Mouse (Mus musculus): ENCODE results near the gene Fsd2. TPM values are rescaled to one million over a fixed set of nuclear protein-coding genes. Genes with fewer than 3 reads are reported as not detected.

Gene Fsd2
- total and polyA plus RNA-seq, 3 experiments, result 0.03 TPM; not detected in 2

- DNase-seq (ENCODE audit: low read depth, low spot score), result peak; percentile 38
- no peaks in the 10 kb centered on the region for H3K9me3 ChIP-seq (replicated peaks; ENCODE audit: insufficient read depth, low read length)
- TF ChIP-seq TCF12 (IDR thresholded peaks at IDR 0.05; ENCODE audit: low read depth, low read length), result no peak
- peaks cover 2 to 13% of the 10 kb centered on the region in 2 experiments; a peak in 3 of 4 replicates for H3K4me1 ChIP-seq (ENCODE audit: control insufficient read depth in 1 of 2, insufficient read depth in 2 of 2, low read length in 2 of 2)
- H3K36me3 ChIP-seq (ENCODE audit: control insufficient read depth in 1 of 2, insufficient read depth in 2 of 2, low read length in 2 of 2), result peaks cover 0 to 5% of the 10 kb centered on the region in 2 experiments; a peak in 2 of 4 replicates
- H3K27ac ChIP-seq (ENCODE audit: control insufficient read depth, low read depth, low read length), result no peak overlapping the region
- H3K79me2 ChIP-seq (ENCODE audit: control insufficient read depth, insufficient read depth, low read length, poor library complexity), result no peaks in the 10 kb centered on the region
- no peaks in the 10 kb centered on the region for H3K27me3 ChIP-seq (ENCODE audit: control insufficient read depth in 1 of 2, insufficient read depth in 2 of 2, low read length in 2 of 2)
- no peak overlapping the region for H3K9ac ChIP-seq (ENCODE audit: control insufficient read depth, low read depth, low read length, poor library complexity, severe bottlenecking)
- H3K4me3 ChIP-seq (ENCODE audit: control insufficient read depth in 1 of 2, insufficient read depth in 1 of 2, low read depth in 2 of 2, low read length in 2 of 2), result no peak overlapping the region
Observed at GRCm38 (mm10) chr7:81606452-81606851, 39.7 kb upstream of the Fsd2 start.

DNA sequence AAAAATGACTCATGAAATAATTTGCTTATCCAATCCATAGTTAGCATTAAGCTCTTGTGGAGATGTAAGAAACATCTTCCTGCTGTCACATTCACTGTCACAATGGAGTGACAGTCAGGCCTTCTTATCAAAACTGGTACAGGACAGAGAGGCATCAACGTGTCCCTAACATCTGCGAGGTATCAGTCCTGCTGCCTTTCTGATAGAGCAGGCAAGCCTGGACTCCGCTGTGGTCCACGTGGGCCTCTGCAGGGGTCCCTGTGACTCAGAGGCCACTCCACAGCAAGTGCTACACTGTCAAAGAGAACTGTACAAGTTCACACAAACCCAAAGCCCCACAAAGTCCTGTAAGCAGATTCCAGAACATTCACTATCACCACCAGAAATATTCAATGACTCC, 38.7 kb upstream of the Fsd2 start:
- DNase-seq (ENCODE audit: low read depth, low spot score), result peak; percentile 82
- Histone ChIP-seq H3K27me3 (ENCODE audit: control insufficient read depth in 1 of 2, insufficient read depth in 2 of 2, low read length in 2 of 2) (no peaks in the 10 kb centered on the region), H3K36me3 (ENCODE audit: control insufficient read depth in 1 of 2, insufficient read depth in 2 of 2, low read length in 2 of 2) (peaks cover 0 to 5% of the 10 kb centered on the region in 2 experiments; a peak in 2 of 4 replicates), H3K79me2 (ENCODE audit: control insufficient read depth, insufficient read depth, low read length, poor library complexity) (no peaks in the 10 kb centered on the region), H3K4me3 (ENCODE audit: control insufficient read depth in 1 of 2, insufficient read depth in 1 of 2, low read depth in 2 of 2, low read length in 2 of 2) (no peak overlapping the region), H3K9me3 (replicated peaks; ENCODE audit: insufficient read depth, low read length) (no peaks in the 10 kb centered on the region), H3K4me1 (ENCODE audit: control insufficient read depth in 1 of 2, insufficient read depth in 2 of 2, low read length in 2 of 2) (peaks cover 2 to 13% of the 10 kb centered on the region in 2 experiments; a peak in 3 of 4 replicates), H3K9ac (ENCODE audit: control insufficient read depth, low read depth, low read length, poor library complexity, severe bottlenecking) (no peak overlapping the region), H3K27ac (ENCODE audit: control insufficient read depth, low read depth, low read length) (0 out of 2 replicates have a peak overlapping the region, but pooled peaks have one; percentile 5)
- no peak for TF ChIP-seq RCOR1 (IDR thresholded peaks at IDR 0.05; ENCODE audit: low read depth, low read length)
- TF ChIP-seq CTCF (IDR thresholded peaks at IDR 0.05 in 2 of 3, conservative IDR thresholded peaks at IDR 0.05 in 1 of 3; ENCODE audit: control insufficient read depth in 1 of 3, insufficient read depth in 1 of 3, low read depth in 2 of 3, low read length in 3 of 3, poor library complexity in 1 of 3, severe bottlenecking in 1 of 3), result no peak
- no peak for TF ChIP-seq MEF2A (IDR thresholded peaks at IDR 0.05; ENCODE audit: extremely low read depth, insufficient replicate concordance, low read depth, low read length, poor library complexity, severe bottlenecking)
- TF ChIP-seq POLR2AphosphoS5 (IDR thresholded peaks at IDR 0.05; ENCODE audit: borderline replicate concordance, low read depth, low read length), result no peak
- no peak for TF ChIP-seq CHD2 (IDR thresholded peaks at IDR 0.05; ENCODE audit: low read length)
- TF ChIP-seq UBTF (IDR thresholded peaks at IDR 0.05; ENCODE audit: borderline replicate concordance, insufficient read depth, low read depth, low read length), result no peak
- TF ChIP-seq MYB (IDR thresholded peaks at IDR 0.05; ENCODE audit: low read depth, low read length), result no peak
- no peak for TF ChIP-seq TBP (IDR thresholded peaks at IDR 0.05; ENCODE audit: low read depth, low read length)
- TF ChIP-seq MAFK (IDR thresholded peaks at IDR 0.05; ENCODE audit: borderline replicate concordance, low read depth, low read length), result no peak
- no peak for TF ChIP-seq ZC3H11A (IDR thresholded peaks at IDR 0.05; ENCODE audit: low read depth, low read length)
- no peak for TF ChIP-seq MAZ (IDR thresholded peaks at IDR 0.05; ENCODE audit: low read depth, low read length)
- peak; percentile 87 for TF ChIP-seq GATA1 (IDR thresholded peaks at IDR 0.05; ENCODE audit: low read depth, low read length)
- no peak for TF ChIP-seq CHD1 (IDR thresholded peaks at IDR 0.05; ENCODE audit: low read depth, low read length)
- TF ChIP-seq ZKSCAN1 (IDR thresholded peaks at IDR 0.05; ENCODE audit: low read depth, low read length), result no peak
- TF ChIP-seq E2F4 (IDR thresholded peaks at IDR 0.05; ENCODE audit: borderline replicate concordance, low read depth, low read length), result no peak
- TF ChIP-seq ZNF384 (IDR thresholded peaks at IDR 0.05; ENCODE audit: low read depth, low read length), result no peak
- TF ChIP-seq USF1 (IDR thresholded peaks at IDR 0.05; ENCODE audit: low read depth, low read length), result 0 out of 2 replicates have a peak, but pooled peaks have one; percentile 26
- TF ChIP-seq POLR2A (IDR thresholded peaks at IDR 0.05; ENCODE audit: control insufficient read depth in 1 of 2, insufficient read depth in 1 of 2, low read depth in 1 of 2, low read length in 2 of 2, poor library complexity in 1 of 2), result no peak
- TF ChIP-seq EP300 (IDR thresholded peaks at IDR 0.05; ENCODE audit: low read depth in 1 of 2, low read length in 2 of 2), result peak; percentile 79 to 89
- TF ChIP-seq MAX (IDR thresholded peaks at IDR 0.05; ENCODE audit: low read length), result peak; percentile 84
- TF ChIP-seq ETS1 (IDR thresholded peaks at IDR 0.05; ENCODE audit: low read depth, low read length), result peak; percentile 61
- TF ChIP-seq TCF12 (IDR thresholded peaks at IDR 0.05; ENCODE audit: low read depth, low read length), result peak; percentile 80
- TF ChIP-seq POLR2AphosphoS2 (IDR thresholded peaks at IDR 0.05; ENCODE audit: low read length), result no peak
- TF ChIP-seq SIN3A (IDR thresholded peaks at IDR 0.05; ENCODE audit: low read length), result peak; percentile 63; the same call in 1 of the 2 replicates
- no peak for TF ChIP-seq RAD21 (IDR thresholded peaks at IDR 0.05; ENCODE audit: low read depth, low read length)
- no peak for TF ChIP-seq NRF1 (IDR thresholded peaks at IDR 0.05; ENCODE audit: insufficient read depth, low read depth, low read length, poor library complexity, severe bottlenecking)
- TF ChIP-seq ELF1 (IDR thresholded peaks at IDR 0.05; ENCODE audit: low read depth, low read length), result no peak
- TF ChIP-seq NELFE (IDR thresholded peaks at IDR 0.05; ENCODE audit: low read depth, low read length), result no peak
- TF ChIP-seq SMC3 (IDR thresholded peaks at IDR 0.05; ENCODE audit: low read depth, low read length), result no peak
- TF ChIP-seq ZMIZ1 (IDR thresholded peaks at IDR 0.05; ENCODE audit: low read depth, low read length), result no peak
- TF ChIP-seq GABPA (IDR thresholded peaks at IDR 0.05; ENCODE audit: low read depth, low read length), result no peak
- TF ChIP-seq KAT2A (conservative IDR thresholded peaks at IDR 0.05; ENCODE audit: low read depth, low read length), result no peak

All from MEL (cell line).